Mouse (Mus musculus) MEL (cell line): ENCODE results near the gene Zeb2.

Source experiments
- BHLHE40 ChIP-seq: IDR thresholded peaks from 2 replicates; pipeline ENCODE4 v1.6.1; 2012; ENCODE audit warnings: low read depth, mild to moderate bottlenecking, inconsistent platforms, low read length, improper control_type of control experiment, borderline replicate concordance
- CTCF ChIP-seq, 3 experiments: IDR thresholded peaks in 2 of 3; conservative IDR thresholded peaks in 1 of 3; 2 replicates each; pipeline ENCODE4 v1.5.1; 2011 to 2012; ENCODE audit warnings: low read length in 3 of 3, low read depth in 2 of 3, mild to moderate bottlenecking in 2 of 3, improper control_type of control experiment in 1 of 3, inconsistent platforms in 1 of 3, mixed read lengths in 1 of 3, moderate library complexity in 1 of 3; ENCODE audit not compliant: control insufficient read depth in 1 of 3, insufficient read depth in 1 of 3, poor library complexity in 1 of 3, severe bottlenecking in 1 of 3
- EP300 ChIP-seq, 2 experiments: IDR thresholded peaks; 2 replicates each; pipeline ENCODE4 v1.6.1; 2011; ENCODE audit warnings: improper control_type of control experiment in 2 of 2, low read length in 2 of 2, low read depth in 1 of 2, mild to moderate bottlenecking in 1 of 2
- ETS1 ChIP-seq: IDR thresholded peaks from 2 replicates; pipeline ENCODE4 v1.6.1; 2012; ENCODE audit warnings: low read depth, mild to moderate bottlenecking, inconsistent platforms, low read length, improper control_type of control experiment, moderate library complexity
- HCFC1 ChIP-seq: IDR thresholded peaks from 2 replicates; pipeline ENCODE4 v1.6.1; 2012; ENCODE audit warnings: low read depth, mild to moderate bottlenecking, inconsistent platforms, low read length, improper control_type of control experiment, moderate library complexity
- JUND ChIP-seq: IDR thresholded peaks from 2 replicates; pipeline ENCODE4 v1.6.1; 2011; ENCODE audit warnings: low read depth, mild to moderate bottlenecking, improper control_type of control experiment, low read length
- MAX ChIP-seq: IDR thresholded peaks from 2 replicates; pipeline ENCODE4 v1.6.1; 2011; ENCODE audit warnings: low read length, improper control_type of control experiment
- POLR2A ChIP-seq, 2 experiments: IDR thresholded peaks; 2 replicates each; pipeline ENCODE4 v1.6.1; 2011 to 2012; ENCODE audit warnings: low read length in 2 of 2, mild to moderate bottlenecking in 2 of 2, control low read depth in 1 of 2, improper control_type of control experiment in 1 of 2, low read depth in 1 of 2, moderate library complexity in 1 of 2; ENCODE audit not compliant: control insufficient read depth in 1 of 2, insufficient read depth in 1 of 2, poor library complexity in 1 of 2
- SMC3 ChIP-seq: IDR thresholded peaks from 2 replicates; pipeline ENCODE4 v1.6.1; 2011; ENCODE audit warnings: low read depth, low read length, improper control_type of control experiment
- TAL1 ChIP-seq: IDR thresholded peaks from 2 replicates; pipeline ENCODE4 v1.6.1; 2012; ENCODE audit warnings: mild to moderate bottlenecking, inconsistent platforms, low read length, moderate library complexity, mixed read lengths
- TCF12 ChIP-seq: IDR thresholded peaks from 2 replicates; pipeline ENCODE4 v1.6.1; 2014; ENCODE audit warnings: low read depth, mild to moderate bottlenecking, inconsistent platforms, low read length, improper control_type of control experiment, moderate library complexity
- ZC3H11A ChIP-seq: IDR thresholded peaks from 2 replicates; pipeline ENCODE4 v1.6.1; 2012; ENCODE audit warnings: low read depth, mild to moderate bottlenecking, inconsistent platforms, low read length, improper control_type of control experiment
- ZKSCAN1 ChIP-seq: IDR thresholded peaks from 2 replicates; pipeline ENCODE4 v1.6.1; 2012; ENCODE audit warnings: low read depth, mild to moderate bottlenecking, inconsistent platforms, low read length, improper control_type of control experiment, moderate library complexity

- TF ChIP-seq ZC3H11A (no peak), CTCF (IDR thresholded peaks at IDR 0.05 in 2 of 3, conservative IDR thresholded peaks at IDR 0.05 in 1 of 3; ENCODE audit: control insufficient read depth in 1 of 3, insufficient read depth in 1 of 3, low read depth in 2 of 3, low read length in 3 of 3, poor library complexity in 1 of 3, severe bottlenecking in 1 of 3) (no peak), EP300 (IDR thresholded peaks at IDR 0.05; ENCODE audit: low read depth in 1 of 2, low read length in 2 of 2) (peak; percentile 99), HCFC1 (peak; percentile 39; the same call in 1 of the 2 replicates), POLR2A (IDR thresholded peaks at IDR 0.05; ENCODE audit: control insufficient read depth in 1 of 2, insufficient read depth in 1 of 2, low read depth in 1 of 2, low read length in 2 of 2, poor library complexity in 1 of 2) (no peak; a peak in 1 of 4 replicates), SMC3 (no peak), BHLHE40 (peak; percentile 42; the same call in 1 of the 2 replicates), TCF12 (peak; percentile 96), ZKSCAN1 (no peak), JUND (0 out of 2 replicates have a peak, but pooled peaks have one; percentile 24), ETS1 (peak; percentile 85), TAL1 (peak; percentile 74), MAX (no peak; the same call in 1 of the 2 replicates)
These were observed 147.0 kb downstream of the Zeb2 start for GRCm38 (mm10) chr2:44970087-44970646.
